Mouse (Mus musculus) adrenal gland, adult 10 weeks (tissue): ENCODE data around the gene Hook1. TPM values are rescaled to one million over a fixed set of nuclear protein-coding genes. Genes with fewer than 3 reads are reported as not detected.

Experiments used
- polyA plus RNA-seq: library from polyadenylated mRNA; stranded (reverse); fragments of 350-450 nt; fragmentation: Illumina TruSeq; extraction: RNeasy Lipid Tissue Mini Kit (QIAGEN cat#74804); gene quantifications from one replicate; pipeline ENCODE4 v1.2.3, GENCODE M21; 2014; ENCODE audit warnings: low read depth, low replicate concordance

The Hook1 gene
- 23.0 TPM for polyA plus RNA-seq

DNA sequence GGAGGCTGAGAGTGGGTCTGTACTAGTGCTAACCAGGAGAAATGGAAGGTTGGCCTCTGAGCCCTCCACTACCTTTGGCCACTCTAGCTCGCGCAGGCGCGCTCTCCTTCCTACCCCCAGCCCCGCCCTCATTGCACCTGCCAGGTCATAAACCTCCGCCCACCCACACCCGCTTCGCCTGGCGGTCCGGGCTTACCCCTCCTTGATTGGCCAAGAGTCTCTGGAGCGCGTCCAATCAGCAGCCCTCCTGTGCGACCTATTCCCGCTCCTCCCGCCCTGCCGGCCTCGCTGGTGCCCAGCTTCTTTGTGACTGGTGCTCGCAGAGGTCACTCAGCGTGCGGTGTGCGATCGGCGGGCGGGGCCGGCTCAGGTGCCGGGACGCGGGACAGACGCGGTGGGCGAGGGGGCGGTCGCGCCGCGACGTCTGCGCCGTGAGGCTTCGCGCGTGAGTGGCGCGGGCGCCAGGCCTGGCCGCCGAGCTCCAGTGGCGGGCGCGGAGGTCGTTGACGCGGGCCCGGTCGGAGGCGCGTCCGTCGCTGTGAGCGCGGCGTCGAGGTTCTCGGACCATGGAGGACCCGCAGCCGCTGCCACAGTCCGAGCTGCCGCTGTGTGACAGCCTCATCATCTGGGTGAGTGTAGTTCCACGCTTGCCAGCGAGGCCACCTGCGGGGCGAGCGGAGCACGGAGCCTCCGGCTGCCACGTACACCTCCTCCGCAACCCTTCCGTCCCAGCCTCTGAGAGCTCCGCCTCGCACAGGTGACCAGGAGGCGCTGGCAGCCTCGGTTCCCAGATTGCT lies at the start of gene Hook1:
Gene Hook1, plus strand, starts transcription at position 313 of the 797 bp plus-strand sequence.

Other genes starting within 250 kb of the Hook1 start
- gene Cyp2j13, start 110.3 kb downstream of the Hook1 start, polyA plus RNA-seq = not detected
- not detected for gene Cyp2j12, start 173.9 kb downstream of the Hook1 start, polyA plus RNA-seq